Mouse (Mus musculus) limb, embryonic 13.5 days (tissue): ENCODE measurements around the gene 1110008P14Rik. TPM values are rescaled to one million over a fixed set of nuclear protein-coding genes. Genes with fewer than 3 reads are reported as not detected.
A peak's percentile ranks its signal among the peaks of the same experiment; 100 is the strongest.

Experiments used
- ATAC-seq: fragments of 200-750 bp; cut with Nextera tagmentation; 2 replicates; pipeline ENCODE4 v1.8.0; 2017; ENCODE audit warnings: low read depth, moderate number of reproducible peaks, moderate TSS enrichment; ENCODE audit not compliant: low FRiP score
- H3K27ac ChIP-seq: fragments of 300-500 bp; sonication (generic); 2 replicates; pipeline ENCODE4 v1.5.1; 2015; ENCODE audit warnings: inconsistent platforms, mild to moderate bottlenecking, moderate library complexity
- H3K27me3 ChIP-seq: fragments of 300-500 bp; sonication (generic); 2 replicates; pipeline ENCODE4 v1.6.1; 2015; ENCODE audit warnings: mild to moderate bottlenecking, inconsistent platforms
- H3K36me3 ChIP-seq: fragments of 300-500 bp; sonication (generic); 2 replicates; pipeline ENCODE4 v1.6.1; 2015; ENCODE audit warnings: inconsistent platforms, mild to moderate bottlenecking, moderate library complexity
- H3K4me1 ChIP-seq: fragments of 300-500 bp; sonication (generic); 2 replicates; pipeline ENCODE4 v1.6.1; 2015; ENCODE audit warnings: inconsistent platforms
- H3K4me2 ChIP-seq: fragments of 300-500 bp; sonication (generic); replicated peaks from 2 replicates; pipeline ENCODE4 v1.6.1; 2015; ENCODE audit warnings: inconsistent platforms, mild to moderate bottlenecking, moderate library complexity
- H3K4me3 ChIP-seq: fragments of 300-500 bp; sonication (generic); 2 replicates; pipeline ENCODE4 v1.5.1; 2015; ENCODE audit warnings: moderate library complexity, mild to moderate bottlenecking, inconsistent platforms
- H3K9ac ChIP-seq: fragments of 300-500 bp; sonication (generic); 2 replicates; pipeline ENCODE4 v1.6.1; 2015; ENCODE audit warnings: mild to moderate bottlenecking, inconsistent platforms
- H3K9me3 ChIP-seq: fragments of 300-500 bp; sonication (generic); 2 replicates; pipeline ENCODE4 v1.6.1; 2016; ENCODE audit warnings: inconsistent platforms
- WGBS: fragments of 180-500 bp; shearing (Covaris S2); methylation state at CpG from one replicate; pipeline ENCODE4 v1.1.7; 2015; 5-methylcytosine and 5-hydroxymethylcytosine counted together
- polyA plus RNA-seq: library from polyadenylated mRNA; unstranded; fragments of >200 nt; fragmentation: Nextera tagmentation; extraction: Ambion mirVana; gene quantifications from 2 replicates; pipeline ENCODE4 v1.2.1, GENCODE M21; 2015

1110008P14Rik gene
- polyA plus RNA-seq, 1 experiment from 2014 or later, result 48.7 TPM

DNA sequence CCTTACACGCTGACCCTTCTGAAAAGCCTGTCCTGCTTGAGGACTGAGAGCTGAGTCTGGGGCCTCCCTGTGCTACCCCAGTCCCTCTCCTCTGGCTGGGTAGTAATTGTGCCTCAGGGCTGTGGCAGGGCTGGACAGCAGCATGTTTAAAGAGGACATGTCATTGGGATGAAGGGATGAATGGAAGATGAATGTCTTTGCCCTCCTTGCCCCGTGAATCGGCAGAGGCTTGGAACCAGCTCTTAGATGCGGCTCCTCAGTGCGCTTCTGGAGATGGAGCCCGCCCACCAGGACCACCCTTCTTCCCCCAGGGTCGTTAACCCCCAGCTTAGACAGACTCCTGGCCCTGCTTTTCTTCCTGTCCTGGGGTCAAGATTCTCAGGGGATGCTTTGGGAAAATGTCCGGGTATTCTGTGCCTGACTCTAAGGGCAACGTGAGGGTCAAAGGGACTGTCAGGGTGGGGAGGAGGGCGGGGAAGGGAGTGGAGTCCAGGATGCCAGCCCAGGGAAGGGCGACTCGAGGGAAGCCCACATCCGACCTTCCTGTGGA, 52.8 kb downstream of the 1110008P14Rik start:
- H3K9me3 ChIP-seq, result no peaks in the 10 kb centered on the region
- peaks cover 47% of the 10 kb centered on the region for H3K4me1 ChIP-seq
- WGBS, result 21% methylated on average over 13 of the region's 13 CpGs
- H3K4me3 ChIP-seq, result no peak overlapping the region
- H3K36me3 ChIP-seq, result peaks cover 68% of the 10 kb centered on the region
- H3K4me2 ChIP-seq, result peak overlapping the region; percentile 19; the same call in 1 of the 2 replicates
- no peaks in the 10 kb centered on the region for H3K27me3 ChIP-seq
- peak overlapping the region; percentile 93 for H3K27ac ChIP-seq
- ATAC-seq, result no peak
- H3K9ac ChIP-seq, result peak overlapping the region; percentile 50

GRCm38 (mm10) chr2:32327200-32327599, 54.5 kb downstream of the 1110008P14Rik start:
- no peaks in the 10 kb centered on the region for H3K9me3 ChIP-seq
- no peak overlapping the region for H3K4me3 ChIP-seq
- H3K9ac ChIP-seq, result no peak overlapping the region
- no peaks in the 10 kb centered on the region for H3K27me3 ChIP-seq
- H3K4me1 ChIP-seq, result peaks cover 48% of the 10 kb centered on the region
- peak overlapping the region; percentile 55; the same call in 1 of the 2 replicates for H3K27ac ChIP-seq
- H3K4me2 ChIP-seq, result no peak overlapping the region
- no peak for ATAC-seq
- 64% methylated on average over 4 of the region's 4 CpGs for WGBS
- H3K36me3 ChIP-seq, result peaks cover 64% of the 10 kb centered on the region

Other genes with a start within 250 kb of the 1110008P14Rik start
- gene Prrc2b, start 230.9 kb downstream of the 1110008P14Rik start, polyA plus RNA-seq, result 49.0 and 52.7 TPM in 2 replicates
- gene Pomt1, start 145.3 kb downstream of the 1110008P14Rik start, polyA plus RNA-seq, result 27.3 and 28.0 TPM in 2 replicates
- gene Uck1, start 121.8 kb downstream of the 1110008P14Rik start, polyA plus RNA-seq, result 69.7 and 75.1 TPM in 2 replicates
- 27.1 and 28.2 TPM in 2 replicates for gene Golga2, start 94.6 kb downstream of the 1110008P14Rik start, polyA plus RNA-seq
- 451 and 463 TPM in 2 replicates for gene Swi5, start 93.9 kb downstream of the 1110008P14Rik start, polyA plus RNA-seq
- 49.8 and 54.9 TPM in 2 replicates for gene Ciz1, start 29.6 kb downstream of the 1110008P14Rik start, polyA plus RNA-seq
- gene Dnm1, start 28.6 kb downstream of the 1110008P14Rik start, polyA plus RNA-seq, result 32.4 and 32.5 TPM in 2 replicates
- gene Lcn2, start 6.3 kb upstream of the 1110008P14Rik start, polyA plus RNA-seq, result 0.27 and 0.36 TPM in 2 replicates
- 29.8 and 30.1 TPM in 2 replicates for gene Ptges2, start 14.0 kb upstream of the 1110008P14Rik start, polyA plus RNA-seq
- 5.7 and 5.9 TPM in 2 replicates for gene Naif1, start 68.5 kb upstream of the 1110008P14Rik start, polyA plus RNA-seq
- 22.8 and 22.9 TPM in 2 replicates for gene Slc25a25, start 69.5 kb upstream of the 1110008P14Rik start, polyA plus RNA-seq
- gene Fam102a, start 153.4 kb upstream of the 1110008P14Rik start, polyA plus RNA-seq, result 10.4 and 10.9 TPM in 2 replicates
- gene Dpm2, start 188.9 kb upstream of the 1110008P14Rik start, polyA plus RNA-seq, result 111 and 118 TPM in 2 replicates
- gene Pip5kl1, start 192.9 kb upstream of the 1110008P14Rik start, polyA plus RNA-seq, result 1.8 and 2.5 TPM in 2 replicates
- gene 9430097D07Rik, start 193.7 kb upstream of the 1110008P14Rik start, polyA plus RNA-seq, result 0.19 and 0.23 TPM in 2 replicates
- gene St6galnac4, start 205.2 kb upstream of the 1110008P14Rik start, polyA plus RNA-seq, result 37.2 and 39.5 TPM in 2 replicates
- gene St6galnac6, start 217.8 kb upstream of the 1110008P14Rik start, polyA plus RNA-seq, result 29.5 and 29.7 TPM in 2 replicates
- 42.0 and 49.8 TPM in 2 replicates for gene Ak1, start 239.8 kb upstream of the 1110008P14Rik start, polyA plus RNA-seq